Mouse (Mus musculus) kidney, adult 2 months (tissue): ENCODE measurements around the gene Olfr286. TPM values are rescaled to one million over a fixed set of nuclear protein-coding genes. Genes with fewer than 3 reads are reported as not detected.

ENCODE experiments used
- DNase-seq: peaks from one replicate; pipeline ENCODE4 v3.0.0; 2021
- H3K27ac ChIP-seq: fragments of 200-500 bp; 2 replicates; pipeline ENCODE4 v1.5.1; 2012; ENCODE audit warnings: low read depth, low read length, control low read depth, inconsistent platforms; ENCODE audit not compliant: insufficient read depth
- H3K27me3 ChIP-seq: fragments of 200-500 bp; replicated peaks from 2 replicates; pipeline ENCODE4 v1.6.1; 2012; ENCODE audit warnings: mild to moderate bottlenecking, moderate library complexity, low read length, inconsistent platforms; ENCODE audit not compliant: control insufficient read depth, insufficient read depth
- H3K36me3 ChIP-seq: fragments of 200-500 bp; 2 replicates; pipeline ENCODE4 v1.6.1; 2012; ENCODE audit warnings: mild to moderate bottlenecking, moderate library complexity, low read length, inconsistent platforms; ENCODE audit not compliant: control insufficient read depth, insufficient read depth
- H3K4me1 ChIP-seq: fragments of 200-500 bp; 2 replicates; pipeline ENCODE4 v1.6.1; 2011; ENCODE audit warnings: low read length; ENCODE audit not compliant: control insufficient read depth, insufficient read depth
- H3K4me3 ChIP-seq: fragments of 200-500 bp; 2 replicates; pipeline ENCODE4 v1.5.1; 2011; ENCODE audit warnings: mild to moderate bottlenecking, low read depth, low read length, control low read depth; ENCODE audit not compliant: insufficient read depth
- CTCF ChIP-seq: fragments of 200-500 bp; conservative IDR thresholded peaks from 2 replicates; pipeline ENCODE4 v1.5.1; 2011; ENCODE audit warnings: low read depth, mild to moderate bottlenecking, control low read depth, low read length, moderate library complexity, mixed read lengths; ENCODE audit not compliant: insufficient read depth, insufficient read length
- POLR2A ChIP-seq: fragments of 200-500 bp; IDR thresholded peaks from one replicate; pipeline ENCODE4 v1.6.1; 2011; ENCODE audit warnings: low read depth, low read length, control low read depth
- WGBS: fragments of 180-500 bp; shearing (Covaris S2); methylation state at CpG from one replicate; pipeline ENCODE4 v1.1.7; 2018; 5-methylcytosine and 5-hydroxymethylcytosine counted together
- polyA plus RNA-seq: library from polyadenylated mRNA; depleted of rRNA; stranded (reverse); fragments of >200 nt; gene quantifications from 2 replicates; pipeline ENCODE4 v1.2.3, GENCODE M21; 2012; rRNA removed

The Olfr286 gene
- polyA plus RNA-seq, 1 experiment: not detected

DNA sequence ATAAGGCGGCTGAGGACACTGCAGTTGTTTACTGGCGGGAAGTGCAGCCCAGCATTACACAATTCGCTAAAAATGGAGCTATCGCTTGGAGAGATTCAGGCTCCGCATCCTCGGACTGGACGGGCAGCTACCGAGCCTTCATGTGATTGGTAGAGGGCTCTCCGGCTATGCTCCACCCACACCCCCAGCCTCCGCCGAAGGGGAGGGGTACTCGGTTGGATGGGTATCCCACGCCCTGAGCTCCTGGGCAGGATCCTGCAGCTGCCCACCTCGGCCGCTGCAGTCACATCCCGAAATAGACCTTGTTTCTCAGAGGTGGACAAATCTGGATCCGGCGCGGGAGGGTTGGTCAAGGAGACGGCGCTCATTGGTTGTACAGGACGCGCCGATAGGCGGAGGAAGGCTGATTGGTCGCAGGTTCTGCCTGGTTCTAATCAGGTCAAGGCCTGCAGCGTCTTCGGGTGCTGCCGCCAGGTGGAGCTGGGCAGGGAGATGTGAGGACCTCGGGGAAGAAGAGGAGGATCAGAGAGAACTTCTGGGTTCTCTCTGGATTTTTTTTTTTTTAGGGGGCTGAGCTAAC is 53.0 kb downstream of the Olfr286 start:
- Histone ChIP-seq H3K4me1 (peaks cover 3% of the 10 kb centered on the region; the same call in 1 of the 2 replicates), H3K27me3 (no peaks in the 10 kb centered on the region), H3K4me3 (peak overlapping the region; percentile 56), H3K36me3 (no peaks in the 10 kb centered on the region), H3K27ac (peak overlapping the region; percentile 32; the same call in 1 of the 2 replicates)
- peak; percentile 95 for DNase-seq
- under 1% methylated on average over 30 of the region's 30 CpGs for WGBS
- TF ChIP-seq POLR2A (no peak), CTCF (peak; percentile 78)

DNA sequence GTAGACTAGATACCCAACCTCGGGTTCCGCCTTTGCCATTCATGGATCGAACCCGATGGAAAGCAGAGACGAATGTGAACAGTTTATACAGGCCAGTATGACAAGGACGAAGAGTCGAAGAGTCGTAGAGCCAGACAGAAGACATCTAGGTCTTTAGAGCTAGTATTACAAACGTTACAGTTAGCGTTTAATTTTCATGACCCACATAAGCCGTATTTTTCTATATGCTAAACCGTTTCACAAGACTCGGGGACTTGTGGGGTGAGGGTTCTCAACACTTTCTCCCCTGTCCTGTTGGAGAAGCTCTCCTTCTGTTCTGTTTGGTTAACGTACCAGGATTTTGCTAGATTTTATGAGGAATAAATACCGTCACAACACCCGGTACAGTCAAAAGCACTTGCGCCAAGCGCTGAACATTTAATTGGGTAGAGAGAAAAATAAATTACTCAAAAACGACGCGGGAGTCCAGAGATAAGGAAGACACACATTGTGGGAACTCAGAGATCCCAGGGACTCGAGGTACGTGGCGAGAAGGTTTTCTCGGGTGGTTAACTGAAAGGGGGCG is 53.6 kb downstream of the Olfr286 start:
- no peak for TF ChIP-seq POLR2A
- no peak for TF ChIP-seq CTCF
- Histone ChIP-seq H3K4me3 (peak overlapping the region; percentile 56), H3K27me3 (no peaks in the 10 kb centered on the region), H3K27ac (peak overlapping the region; percentile 32; the same call in 1 of the 2 replicates), H3K4me1 (peaks cover 3% of the 10 kb centered on the region; the same call in 1 of the 2 replicates), H3K36me3 (no peaks in the 10 kb centered on the region)
- no peak for DNase-seq
- whole genome bisulfite sequencing: 12% methylated on average over 26 of the region's 26 CpGs

DNA sequence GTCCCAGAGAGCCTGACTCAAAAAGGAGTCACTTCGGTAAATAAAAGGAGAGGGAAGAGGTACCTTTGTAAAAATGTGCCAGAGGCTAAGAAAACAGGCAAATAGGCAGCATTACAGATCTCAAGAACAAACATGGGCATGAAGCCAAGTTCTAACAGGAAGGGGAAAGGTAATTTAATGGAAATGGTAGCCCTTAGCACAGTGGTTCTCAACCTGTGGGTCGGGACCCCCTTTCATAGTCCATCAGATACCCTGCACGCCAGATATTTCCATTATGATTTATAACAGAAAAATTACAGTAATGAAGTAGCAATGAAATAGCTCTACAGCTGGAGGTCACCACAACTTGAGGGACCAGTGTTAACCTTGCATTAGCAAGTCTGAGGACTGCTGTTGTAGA is 56.9 kb downstream of the Olfr286 start:
- Histone ChIP-seq H3K4me3 (no peak overlapping the region), H3K27me3 (no peaks in the 10 kb centered on the region), H3K36me3 (no peaks in the 10 kb centered on the region), H3K4me1 (peaks cover 3% of the 10 kb centered on the region; the same call in 1 of the 2 replicates), H3K27ac (no peak overlapping the region)
- DNase-seq: no peak
- no peak for TF ChIP-seq CTCF
- TF ChIP-seq POLR2A: no peak
- 53% methylated on average over 3 of the region's 3 CpGs for WGBS

Other genes starting within 250 kb of the Olfr286 start
- gene Col2a1, start 229.8 kb downstream of the Olfr286 start, polyA plus RNA-seq: 0.01 TPM in 1 of 2 replicates, not detected in the other
- 44.8 and 56.2 TPM in 2 replicates for gene Pfkm, start 141.9 kb downstream of the Olfr286 start, polyA plus RNA-seq
- 7.9 and 8.1 TPM in 2 replicates for gene Senp1, start 140.7 kb downstream of the Olfr286 start, polyA plus RNA-seq
- 46.8 and 52.5 TPM in 2 replicates for gene Asb8, start 68.8 kb downstream of the Olfr286 start, polyA plus RNA-seq
- 0.19 and 0.45 TPM in 2 replicates for gene Ccdc184, start 67.3 kb downstream of the Olfr286 start, polyA plus RNA-seq
- gene Olfr288, start 38.9 kb downstream of the Olfr286 start, polyA plus RNA-seq: not detected in 2 replicates
- gene Gm44579, start 13.5 kb downstream of the Olfr286 start, polyA plus RNA-seq: not detected in 2 replicates
- not detected in 2 replicates for gene Olfr287, start 13.4 kb downstream of the Olfr286 start, polyA plus RNA-seq
- 0.06 and 0.14 TPM in 2 replicates for gene H1fnt, start 22.8 kb upstream of the Olfr286 start, polyA plus RNA-seq
- gene Zfp641, start 61.7 kb upstream of the Olfr286 start, polyA plus RNA-seq: 3.0 and 3.1 TPM in 2 replicates
- not detected in 2 replicates for gene Olfr285, start 82.9 kb upstream of the Olfr286 start, polyA plus RNA-seq
- not detected in 2 replicates for gene Olfr284, start 106.5 kb upstream of the Olfr286 start, polyA plus RNA-seq
- gene Olfr283, start 146.5 kb upstream of the Olfr286 start, polyA plus RNA-seq: not detected in 2 replicates
- gene Olfr282, start 196.8 kb upstream of the Olfr286 start, polyA plus RNA-seq: not detected in 2 replicates
- gene Olfr281, start 218.1 kb upstream of the Olfr286 start, polyA plus RNA-seq: not detected in 2 replicates
- not detected in 2 replicates for gene OR5BS1P, start 235.4 kb upstream of the Olfr286 start, polyA plus RNA-seq
- not detected in 2 replicates for gene Lalba, start 248.3 kb upstream of the Olfr286 start, polyA plus RNA-seq